Mouse (Mus musculus): ENCODE measurements around the gene St3gal4.
A peak's percentile ranks its signal among the peaks of the same experiment; 100 is the strongest.
"Not testable (repeated sequence)": the region's sequence is repeated elsewhere in the genome, so short reads cannot be mapped to it uniquely, and the experiment has no call there.

The St3gal4 gene

GRCm38 (mm10) chr9:35119168-35119567 is at the start of gene St3gal4:
TSS of gene St3gal4 (minus strand) at chr9:35119268.
- DNase-seq = no peak

GRCm38 (mm10) chr9:35166798-35167635 is 47.9 kb upstream of the St3gal4 start:
- DNase-seq = peak; percentile 89

GRCm38 (mm10) chr9:35166144-35166797 is 47.2 kb upstream of the St3gal4 start:
- DNase-seq = no peak

- no peak for DNase-seq
These were observed 45.2 kb upstream of the St3gal4 start for GRCm38 (mm10) chr9:35164142-35164874.

DNA sequence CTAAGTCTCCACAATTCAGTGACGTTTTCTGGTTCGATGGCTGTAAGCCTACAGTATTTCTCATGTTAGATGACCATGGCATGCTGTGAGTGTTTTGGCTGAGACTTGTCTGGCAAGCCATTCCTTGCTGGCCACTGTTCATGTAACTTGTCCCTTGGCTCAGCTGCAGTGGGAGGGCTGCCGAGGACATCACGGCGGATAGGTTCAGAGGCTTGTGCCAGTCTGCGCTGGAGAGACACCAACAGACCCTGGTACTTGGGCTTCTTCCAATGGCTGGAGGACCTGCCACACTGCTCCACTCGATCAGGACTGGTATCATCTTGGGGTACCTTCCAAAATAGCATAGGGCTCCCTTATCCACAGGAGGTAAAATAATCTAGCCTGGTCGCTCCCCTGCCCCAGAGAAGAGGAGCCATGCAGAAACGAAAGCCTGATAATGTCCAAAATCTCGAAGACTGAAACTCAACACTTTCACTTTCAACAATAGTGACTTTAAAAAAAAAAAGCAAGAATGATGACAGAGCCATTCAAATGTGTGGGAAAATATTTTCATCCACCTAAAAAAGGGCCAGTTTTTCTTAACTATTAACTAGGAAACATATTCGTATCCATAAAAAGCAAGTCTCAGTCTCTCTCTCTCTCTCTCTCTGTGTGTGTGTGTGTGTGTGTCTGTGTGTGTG is 44.1 kb upstream of the St3gal4 start:
- peak; percentile 54 for DNase-seq

DNA sequence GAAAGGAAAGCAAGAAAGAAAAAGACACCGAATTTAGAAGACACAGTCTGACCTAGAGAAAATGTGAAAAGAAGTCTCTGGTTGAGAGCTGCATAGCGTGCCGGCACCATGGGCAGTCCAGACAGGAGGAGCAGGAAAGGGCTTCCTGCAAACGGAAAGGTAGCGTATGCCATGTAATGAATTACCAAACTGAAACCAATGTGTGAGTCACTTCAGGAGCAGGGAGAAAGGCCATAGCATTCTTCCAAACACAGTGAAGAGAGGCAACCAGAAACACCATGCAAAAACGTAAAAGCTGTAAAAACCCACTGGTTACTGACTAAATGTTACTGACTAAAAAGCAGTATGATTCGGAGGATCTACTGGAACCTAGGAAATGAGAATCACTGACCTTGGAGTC is 42.7 kb upstream of the St3gal4 start:
- DNase-seq = peak; percentile 44

GRCm38 (mm10) chr9:35160662-35161061 is 41.6 kb upstream of the St3gal4 start:
- DNase-seq = no peak

DNA sequence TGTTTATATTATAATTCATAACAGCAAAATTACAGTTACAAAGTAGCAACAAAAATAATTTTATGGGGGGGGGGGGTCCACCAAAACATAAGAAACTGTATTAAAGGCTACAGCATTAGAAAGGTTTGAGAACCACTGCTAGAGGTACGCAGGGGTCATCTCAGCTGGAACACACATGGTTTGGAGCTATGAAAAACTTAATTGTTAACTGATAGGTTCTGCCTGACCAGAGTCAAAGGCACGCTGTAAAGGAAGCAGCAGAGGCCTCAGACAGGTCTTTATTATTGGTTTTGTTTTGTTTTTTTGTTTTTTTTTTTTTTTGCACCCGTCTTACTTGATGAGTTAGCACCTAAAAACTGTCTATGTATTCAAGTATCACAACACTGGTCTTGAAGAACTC is 39.4 kb upstream of the St3gal4 start:
- DNase-seq = peak; percentile 51

- no peak for DNase-seq
These were observed 37.8 kb upstream of the St3gal4 start for GRCm38 (mm10) chr9:35156862-35157261.

DNA sequence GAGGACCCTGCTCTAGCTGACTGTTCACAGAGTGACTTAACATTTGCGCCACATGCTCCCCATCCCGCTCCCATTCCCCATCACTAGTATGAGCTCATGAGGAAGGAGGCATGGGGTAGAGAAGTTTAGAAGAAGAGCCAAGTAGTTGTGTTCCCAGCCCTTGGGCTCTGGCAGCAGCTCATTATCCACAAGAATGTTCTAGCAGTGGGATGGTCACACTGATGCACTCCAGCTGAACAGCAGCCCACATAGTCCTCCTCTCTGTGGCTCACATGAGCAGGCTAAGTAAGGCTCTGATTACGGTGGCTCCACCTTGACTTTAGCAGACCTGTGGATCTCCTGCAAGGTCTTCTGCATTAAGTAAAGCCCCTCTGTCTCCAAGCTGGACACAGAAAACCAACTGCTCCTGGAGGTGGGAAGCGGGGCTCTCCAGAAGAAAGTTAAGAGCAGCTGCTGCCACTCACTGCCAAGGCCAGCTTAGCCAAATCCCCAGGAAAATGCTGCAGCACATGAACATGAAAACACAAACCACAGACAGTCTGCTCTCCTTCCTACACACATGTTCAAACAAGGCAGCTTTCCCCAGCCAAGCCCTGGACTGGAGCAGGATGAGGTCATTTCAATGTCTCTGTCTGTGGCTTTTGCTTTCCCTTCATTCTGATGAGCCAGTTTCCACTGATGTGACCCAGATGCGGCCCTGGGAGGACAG is 37.1 kb upstream of the St3gal4 start:
- DNase-seq = no peak

GRCm38 (mm10) chr9:35152923-35153322 is 33.9 kb upstream of the St3gal4 start:
- no peak for DNase-seq

DNA sequence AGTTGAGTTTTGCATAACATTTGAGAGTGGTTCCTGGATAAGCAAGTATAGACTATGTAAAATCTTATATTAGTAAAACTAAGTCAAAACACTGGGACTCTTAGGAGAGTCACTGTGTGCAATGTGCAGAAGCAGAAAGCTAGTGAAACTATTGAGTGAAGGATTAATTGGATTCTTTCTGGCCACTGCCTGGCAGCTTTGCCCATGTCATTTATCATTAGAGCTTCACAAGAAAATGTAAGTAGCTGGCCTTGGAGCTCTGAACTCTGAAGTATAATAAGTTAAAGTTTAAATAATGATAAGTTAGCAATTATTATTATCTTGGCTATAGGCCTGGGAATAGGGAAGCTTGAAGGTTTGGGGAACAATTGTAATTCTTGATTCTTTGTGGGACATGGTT is 29.8 kb upstream of the St3gal4 start:
- peak; percentile 69 for DNase-seq

DNA sequence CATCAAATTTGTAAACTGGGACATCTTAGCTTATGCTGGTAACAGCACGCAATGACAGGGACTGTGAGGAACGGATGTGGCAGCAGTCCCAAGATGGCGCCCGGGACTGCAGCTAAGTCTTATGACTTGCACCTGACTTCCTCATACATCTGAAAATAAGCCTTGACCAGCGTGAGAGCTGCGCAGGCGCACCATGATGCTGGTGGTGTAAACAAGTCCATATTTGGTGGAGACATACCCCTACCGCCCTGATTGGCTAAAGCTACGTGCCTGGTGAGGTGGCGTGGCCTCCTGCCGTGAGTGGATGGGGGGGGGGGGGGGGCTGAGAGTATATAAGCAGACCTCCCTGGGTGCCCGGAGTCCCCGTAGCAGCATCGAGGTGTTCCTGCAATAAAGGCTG is 28.2 kb upstream of the St3gal4 start:
- DNase-seq = not testable (repeated sequence)

GRCm38 (mm10) chr9:35145829-35146228 is 26.8 kb upstream of the St3gal4 start:
- no peak for DNase-seq

- DNase-seq = no peak
These were observed 26.1 kb upstream of the St3gal4 start for GRCm38 (mm10) chr9:35145118-35145517.

- no peak for DNase-seq
These were observed 23.2 kb upstream of the St3gal4 start for GRCm38 (mm10) chr9:35142221-35142620.

GRCm38 (mm10) chr9:35139231-35139744 is 20.2 kb upstream of the St3gal4 start:
- DNase-seq = no peak

DNA sequence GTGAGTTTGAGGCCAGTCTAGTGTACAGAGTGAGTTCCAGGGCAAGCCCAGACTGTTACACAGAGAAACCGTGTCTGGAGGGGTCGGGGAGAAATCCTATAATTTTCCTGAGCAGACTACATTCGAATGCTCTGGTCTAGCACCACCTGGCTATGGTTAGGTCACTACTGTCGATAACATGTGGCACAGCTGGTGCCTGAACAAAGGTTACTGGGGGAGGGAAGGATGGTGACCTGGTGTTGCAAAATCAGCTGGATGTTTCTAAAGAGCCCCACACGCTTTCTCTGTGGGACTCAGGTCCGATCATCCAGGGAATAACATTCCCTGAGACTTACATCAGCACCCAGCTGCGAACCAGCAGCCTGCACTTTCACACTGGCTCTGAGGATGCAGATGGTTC is 19.0 kb upstream of the St3gal4 start:
- DNase-seq = peak; percentile 37

- DNase-seq = no peak
These were observed 16.5 kb upstream of the St3gal4 start for GRCm38 (mm10) chr9:35135575-35135974.

GRCm38 (mm10) chr9:35131637-35132397 is 12.7 kb upstream of the St3gal4 start:
- no peak for DNase-seq

DNA sequence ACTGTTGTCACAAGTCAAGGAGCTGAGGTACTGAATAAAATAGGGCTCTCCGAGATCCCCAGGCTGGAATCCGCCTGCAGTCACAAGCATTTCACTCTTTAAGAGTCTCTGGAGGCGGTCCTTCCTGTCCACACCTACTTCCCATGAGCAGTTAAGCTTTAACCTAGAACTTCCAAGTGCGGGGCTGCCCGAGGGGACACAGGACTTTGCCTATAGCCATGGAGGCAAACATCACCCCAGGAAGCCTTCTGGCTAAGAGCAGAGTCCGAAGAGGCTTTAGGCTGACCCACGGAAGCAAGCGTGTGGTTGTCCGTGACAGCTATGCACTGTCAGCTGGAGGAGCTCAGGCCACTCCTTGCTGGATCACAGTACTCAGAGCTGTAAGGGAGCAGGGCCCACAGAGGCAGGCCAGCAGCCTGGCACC is 9.9 kb upstream of the St3gal4 start:
- DNase-seq = peak; percentile 78
